Mouse (Mus musculus): Measurements from ENCODE around the gene Adgrl2.
A peak's percentile ranks its signal among the peaks of the same experiment; 100 is the strongest.

Adgrl2 gene

DNA sequence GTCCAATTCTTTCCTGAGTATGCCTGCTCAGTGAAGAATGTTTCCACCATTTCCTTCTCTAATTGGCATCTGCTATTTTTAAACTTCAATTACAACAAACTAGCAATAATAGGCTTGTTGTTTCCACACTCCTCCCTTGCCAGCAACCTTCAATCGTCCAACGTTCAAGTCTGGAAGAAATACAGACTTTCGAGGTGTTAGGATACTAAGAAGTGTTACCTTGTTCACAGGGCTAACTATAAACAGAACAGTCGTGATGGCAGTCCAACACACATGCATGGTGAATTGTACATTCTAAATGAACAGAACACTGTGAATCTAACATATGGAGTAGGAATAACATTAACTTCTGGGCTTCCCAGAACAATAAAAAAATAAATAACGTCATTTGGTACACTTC lies 117.8 kb downstream of the Adgrl2 start:
- no peak for DNase-seq

DNA sequence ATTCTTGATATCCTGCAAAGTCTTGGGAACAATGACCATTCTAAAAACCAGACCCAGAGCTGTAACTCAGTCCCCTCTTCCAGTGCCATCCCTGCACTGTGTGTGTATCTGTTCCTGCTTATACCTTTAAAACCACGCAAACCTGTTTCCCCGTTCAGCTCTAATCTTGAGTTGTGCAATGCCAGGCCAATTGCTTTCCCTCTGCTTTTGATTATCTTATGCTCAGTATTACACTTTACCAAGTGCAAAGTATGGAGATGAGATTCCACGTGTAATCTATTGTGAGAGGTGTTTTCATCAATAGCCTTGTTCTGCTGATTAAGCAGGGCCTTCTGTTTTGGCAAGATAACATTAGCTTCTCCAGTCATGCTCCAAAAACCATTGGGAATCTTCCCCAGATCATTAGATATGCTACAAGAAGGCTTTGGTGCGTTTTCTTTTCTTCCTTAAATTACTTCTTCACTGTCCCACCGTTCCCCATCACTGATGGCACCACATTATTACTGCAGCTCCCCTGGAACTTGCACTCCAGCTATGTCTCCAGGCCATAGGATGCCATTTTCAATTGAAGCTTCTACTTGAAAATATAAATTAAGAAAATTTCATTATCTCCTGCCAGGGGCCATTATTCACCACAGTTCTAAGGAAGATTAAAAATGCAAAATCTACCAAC lies 118.4 kb downstream of the Adgrl2 start:
- no peak for DNase-seq

- peak; percentile 9 to 23 for DNase-seq
These were observed 122.7 kb downstream of the Adgrl2 start for GRCm38 (mm10) chr3:148867618-148868017.

DNA sequence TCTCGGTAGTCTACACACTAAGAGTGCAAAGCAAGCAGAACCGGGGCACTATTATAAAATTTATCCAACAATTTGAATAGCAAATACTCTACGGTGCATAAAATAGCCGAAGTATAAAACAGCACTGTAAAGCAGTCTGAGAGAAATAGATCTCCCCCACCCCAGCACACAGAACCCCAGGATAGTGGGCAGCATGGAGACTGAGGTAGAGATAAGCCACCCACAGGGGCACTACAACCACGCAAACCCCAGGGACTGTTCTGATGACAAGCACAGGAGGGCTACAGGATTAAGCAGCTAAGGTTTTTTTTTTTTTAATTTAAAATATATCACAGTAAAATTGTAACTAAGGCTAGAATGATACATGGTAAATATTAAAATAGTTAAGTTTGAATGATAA lies 123.7 kb downstream of the Adgrl2 start:
- DNase-seq: no peak

DNA sequence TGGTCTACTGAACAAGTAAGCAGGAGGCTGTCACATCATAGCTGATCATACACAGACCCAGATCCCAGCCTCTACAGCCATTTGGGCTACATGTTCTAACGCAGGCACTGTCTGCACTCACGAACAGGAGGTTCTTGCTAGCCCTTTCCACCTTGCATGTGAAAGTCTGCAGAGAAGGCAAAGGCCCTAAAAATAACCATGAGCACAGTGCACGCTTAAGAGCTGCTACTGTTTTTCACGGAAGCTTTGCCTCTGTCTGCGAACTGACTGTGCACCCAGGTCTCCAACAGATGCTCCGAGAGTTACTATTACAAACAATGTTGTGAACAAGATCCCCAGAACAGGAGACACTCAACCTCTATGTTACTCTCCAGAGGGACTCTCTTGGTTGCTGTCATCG lies 124.3 kb downstream of the Adgrl2 start:
- DNase-seq: no peak

- no peak for DNase-seq
These were observed 125.1 kb downstream of the Adgrl2 start for GRCm38 (mm10) chr3:148865234-148865633.

GRCm38 (mm10) chr3:148861860-148862259 lies 128.5 kb downstream of the Adgrl2 start:
- DNase-seq: no peak

DNA sequence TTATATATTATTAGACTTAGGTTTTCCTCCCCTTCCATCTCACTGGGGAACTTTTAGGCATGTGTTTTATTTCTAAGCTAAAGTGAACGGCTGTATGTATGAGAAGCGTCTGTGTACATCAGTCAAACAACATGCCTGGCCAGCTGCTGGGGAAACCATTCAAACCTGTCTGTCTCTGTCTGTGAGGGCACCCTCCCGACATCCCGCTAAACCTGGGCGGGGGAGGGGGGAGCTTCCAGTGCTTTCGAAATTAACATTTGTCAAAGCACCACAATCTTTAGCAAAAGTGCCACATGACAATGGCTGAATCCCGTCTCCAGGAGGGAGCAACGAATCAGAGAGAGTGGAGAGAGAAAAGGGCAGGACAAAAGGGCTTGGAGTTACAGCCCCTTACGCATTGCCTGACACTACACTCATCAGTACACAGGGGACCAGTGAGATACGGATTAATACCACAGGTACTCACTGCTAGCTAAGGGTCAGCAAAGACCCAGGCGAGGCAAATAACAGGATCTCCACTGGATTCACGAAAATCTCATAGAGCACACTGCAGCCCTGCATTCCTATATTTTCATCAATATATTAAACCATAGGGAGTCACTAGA lies 135.9 kb downstream of the Adgrl2 start:
- DNase-seq: no peak

DNA sequence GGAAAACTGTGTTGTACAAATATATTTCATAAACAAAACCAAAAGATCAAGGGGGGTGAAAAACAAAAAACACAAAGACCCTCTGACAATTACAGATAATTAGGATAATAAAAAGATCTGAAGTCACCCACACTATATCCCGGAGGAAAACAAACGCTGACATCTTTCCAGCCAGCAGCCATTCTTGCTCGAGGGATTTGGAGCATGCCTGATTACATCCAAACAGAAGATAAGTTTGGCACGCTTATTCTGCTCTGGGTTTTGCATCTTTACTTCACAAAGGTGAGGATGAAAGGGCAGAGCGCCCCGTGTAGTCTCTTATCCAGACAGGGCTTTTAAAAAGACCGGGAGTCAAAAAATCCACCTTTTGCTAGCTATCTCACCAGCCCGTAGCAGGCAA lies 137.0 kb downstream of the Adgrl2 start:
- DNase-seq: no peak

GRCm38 (mm10) chr3:148852556-148852955 lies 137.8 kb downstream of the Adgrl2 start:
- no peak for DNase-seq

DNA sequence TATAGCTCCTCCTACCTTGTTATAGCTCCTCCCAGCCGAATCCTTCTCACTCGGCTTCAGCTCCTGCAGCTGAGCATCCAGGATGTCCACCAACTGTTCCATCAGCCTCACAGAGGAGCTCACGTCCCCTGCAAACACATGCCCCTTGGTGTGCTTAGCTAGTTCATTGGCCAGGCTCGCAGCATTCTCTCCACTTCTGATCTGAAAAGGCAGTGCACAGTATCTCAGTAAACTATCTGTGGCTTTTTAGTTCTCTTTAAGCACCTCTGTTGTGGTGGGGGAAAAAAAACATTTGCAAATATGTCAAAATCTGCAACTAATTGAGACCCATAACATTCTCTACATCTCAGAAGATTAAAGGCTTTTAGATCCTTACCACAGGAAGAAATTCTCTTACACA lies 139.5 kb downstream of the Adgrl2 start:
- no peak for DNase-seq

DNA sequence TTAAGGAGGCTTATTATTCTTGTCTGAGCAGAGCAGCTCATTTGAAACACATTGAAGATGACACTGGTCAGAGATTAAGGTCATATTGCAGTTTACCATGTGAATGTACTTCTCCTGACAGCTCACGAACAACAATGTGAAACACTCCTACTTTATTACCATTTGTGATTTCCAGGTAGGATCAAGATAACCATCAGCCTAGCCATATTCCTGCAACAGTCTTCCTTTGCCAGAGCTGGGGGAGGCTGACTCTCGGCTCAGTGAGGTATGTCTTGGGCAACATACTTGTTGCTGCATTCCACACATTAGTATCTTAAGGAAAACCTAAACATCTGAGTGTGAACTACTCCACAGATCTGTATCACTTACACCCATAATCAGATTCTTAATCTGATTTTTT lies 142.0 kb downstream of the Adgrl2 start:
- no peak for DNase-seq

DNA sequence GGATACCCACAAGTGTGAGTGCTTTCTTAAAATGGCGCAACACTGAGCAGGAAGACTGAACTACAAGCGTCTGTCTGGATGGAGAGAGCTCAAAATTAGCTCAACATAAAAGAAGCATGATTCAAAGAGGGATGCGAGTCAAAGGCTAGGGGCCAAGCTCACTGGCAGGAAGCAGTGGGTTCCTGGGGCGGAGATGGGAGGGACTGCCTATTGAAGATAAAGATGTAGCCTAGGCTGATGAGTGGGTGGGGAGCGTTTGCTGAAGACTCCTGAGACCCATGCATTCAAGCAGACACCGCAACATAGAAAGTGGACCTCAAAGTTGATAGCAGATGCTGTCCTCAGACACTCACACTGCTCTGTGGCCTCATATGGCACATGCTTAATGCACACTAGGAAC lies 146.2 kb downstream of the Adgrl2 start:
- no peak for DNase-seq

GRCm38 (mm10) chr3:148842533-148842932 lies 147.8 kb downstream of the Adgrl2 start:
- no peak for DNase-seq

- DNase-seq: no peak
These were observed 151.5 kb downstream of the Adgrl2 start for GRCm38 (mm10) chr3:148838835-148839296.

DNA sequence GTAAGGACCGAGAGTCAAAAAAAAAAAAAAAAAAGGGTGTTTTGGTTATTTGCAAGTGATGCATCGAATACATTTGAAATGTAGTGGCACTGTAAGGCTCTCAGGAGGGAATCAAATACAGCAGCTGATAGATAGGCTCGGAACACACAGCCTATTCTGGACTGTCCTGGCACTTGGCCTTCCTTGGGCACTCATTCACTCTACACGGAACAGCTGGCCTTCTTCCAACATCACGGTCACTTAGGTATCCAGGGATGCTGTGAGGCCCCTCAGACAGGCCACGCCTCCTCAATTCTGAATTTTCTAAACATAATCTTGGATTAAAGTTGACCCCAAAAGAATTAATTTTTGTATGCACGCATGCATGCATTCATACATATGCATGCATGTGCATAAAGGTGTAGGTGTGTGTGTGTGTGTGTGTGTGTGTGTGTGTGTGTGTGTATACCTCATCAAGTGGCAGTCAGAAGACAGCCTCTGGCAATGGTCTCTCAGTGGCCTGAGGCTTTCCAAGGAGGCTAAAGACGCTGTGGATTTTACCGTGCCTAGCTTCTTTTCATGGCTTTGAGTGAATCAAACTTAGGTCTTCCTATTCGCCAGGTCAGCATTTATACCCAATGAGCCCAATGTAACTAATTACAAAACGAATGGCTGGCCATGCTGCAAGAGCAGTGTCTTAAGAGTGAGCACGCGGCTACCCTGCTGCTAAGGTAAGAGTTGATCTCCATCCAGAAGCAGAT lies 152.1 kb downstream of the Adgrl2 start:
- no peak for DNase-seq

DNA sequence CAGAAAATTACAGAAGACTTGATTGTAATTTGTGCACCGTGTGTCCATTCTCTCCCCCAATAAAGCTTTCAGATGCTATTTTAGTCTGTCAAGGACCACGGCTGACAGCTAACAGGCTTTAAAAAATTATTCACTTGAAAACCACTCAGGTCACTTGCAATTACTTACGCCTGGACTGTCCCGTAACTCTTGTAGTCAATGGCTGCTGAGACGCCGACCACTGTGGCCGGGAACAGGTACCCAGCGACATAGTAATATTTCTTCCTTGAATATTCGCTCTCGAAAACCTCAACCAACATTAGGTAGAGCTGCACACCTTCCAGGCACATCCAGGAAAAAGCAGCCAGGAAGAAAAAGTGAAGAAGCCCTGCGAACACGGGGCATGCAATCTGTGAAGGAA lies 155.2 kb downstream of the Adgrl2 start:
- no peak for DNase-seq

GRCm38 (mm10) chr3:148833070-148833769 lies 157.1 kb downstream of the Adgrl2 start:
- DNase-seq: no peak

DNA sequence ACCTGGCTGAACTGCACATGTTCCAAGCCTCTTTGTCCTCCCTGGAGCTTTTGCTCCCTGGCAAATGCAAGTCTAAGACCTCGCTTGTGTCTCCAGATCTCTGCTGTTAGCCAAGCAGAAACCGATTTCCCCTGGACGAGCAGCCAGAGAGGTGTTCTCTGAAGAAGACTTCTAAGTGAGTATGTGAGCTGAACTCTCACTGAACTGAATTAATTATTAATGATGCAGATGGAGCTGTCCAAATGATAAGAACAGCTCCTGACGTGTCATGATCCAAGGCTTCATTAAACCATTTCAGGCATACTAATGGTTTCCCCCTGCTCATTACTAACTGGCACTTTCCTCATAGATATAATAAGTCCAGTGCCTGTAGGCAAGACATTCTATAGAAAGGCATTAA lies 158.4 kb downstream of the Adgrl2 start:
- DNase-seq: no peak

GRCm38 (mm10) chr3:148828519-148828918 lies 161.8 kb downstream of the Adgrl2 start:
- DNase-seq: no peak

- DNase-seq: no peak
These were observed 166.8 kb downstream of the Adgrl2 start for GRCm38 (mm10) chr3:148823551-148823950.

DNA sequence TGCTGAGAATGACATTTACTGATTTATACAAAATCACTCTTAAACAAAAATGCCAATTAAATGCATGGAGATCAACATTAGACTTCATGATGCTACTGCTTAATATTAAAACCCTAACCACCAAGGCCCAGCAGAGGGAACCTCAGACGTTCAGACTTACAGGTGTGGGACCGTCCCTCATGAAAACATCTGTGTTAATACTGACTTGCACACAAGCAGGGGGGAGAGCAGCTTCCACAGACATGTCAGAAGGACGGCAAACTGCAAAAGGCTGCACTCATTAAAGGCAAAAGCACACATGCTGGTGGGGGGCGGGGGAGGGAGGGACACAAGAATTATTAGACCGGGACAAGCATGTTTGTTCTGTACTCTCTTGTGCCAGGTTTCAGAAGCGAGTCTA lies 168.7 kb downstream of the Adgrl2 start:
- DNase-seq: no peak

GRCm38 (mm10) chr3:148819323-148820046 lies 170.9 kb downstream of the Adgrl2 start:
- DNase-seq: no peak
